22 mouse cellular contexts compared by ENCODE assay signal in genomic region chr17:84051212-84051611, GRCm38 (mm10).
"Had no signal": no experiment of that assay in that cellular context is flagged by ENCODE, and none has a peak within 500 bp of the region (broad histone marks: within the 10 kb centered on the region; RNA-seq: fewer than 3 reads in every experiment).

No protein-coding gene starts in this region.

- H3K36me3 ChIP-seq: liver, embryonic 12.5 days; liver, embryonic 15.5 days; lung, embryonic 15.5 days; midbrain, embryonic 10.5 days; midbrain, embryonic 13.5 days; neural tube, embryonic 13.5 days had no signal

- ATAC-seq: liver, embryonic 12.5 days; midbrain, embryonic 13.5 days; midbrain, embryonic 16.5 days had no signal

- H3K4me2 ChIP-seq: liver, embryonic 12.5 days; liver, embryonic 15.5 days; lung, embryonic 15.5 days; midbrain, embryonic 13.5 days; neural tube, embryonic 13.5 days had no signal

- H3K4me1 ChIP-seq: liver, embryonic 15.5 days; megakaryocyte, embryonic 14.5 days; midbrain, embryonic 10.5 days; midbrain, embryonic 13.5 days; neural tube, embryonic 13.5 days had no signal

- H3K9ac ChIP-seq: liver, embryonic 12.5 days; liver, embryonic 15.5 days; lung, embryonic 15.5 days; midbrain, embryonic 13.5 days; neural tube, embryonic 13.5 days had no signal

- H3K27ac ChIP-seq: kidney, postnatal 0 days; layer of hippocampus, adult 2 months; liver, embryonic 12.5 days; liver, embryonic 15.5 days; lung, embryonic 15.5 days; midbrain, embryonic 10.5 days; midbrain, embryonic 13.5 days; neural tube, embryonic 13.5 days had no signal

- H3K4me3 ChIP-seq: layer of hippocampus, adult 2 months; liver, embryonic 12.5 days; liver, embryonic 15.5 days; lung, embryonic 15.5 days; megakaryocyte, embryonic 14.5 days; midbrain, embryonic 10.5 days; midbrain, embryonic 13.5 days; myocyte; neural tube, embryonic 13.5 days had no signal

- DNase-seq: kidney, postnatal 25 days; layer of hippocampus, adult 9-11 months; liver; lung, adult 18-20 months; lung, postnatal 10 days; lung, postnatal 36 days; retina, postnatal 1 day; right cerebral cortex, postnatal 25 days; spleen, adult 18-20 months; thymus, adult 18-20 months; thymus, postnatal 36 days had no signal

- H3K9me3 ChIP-seq: liver, embryonic 15.5 days had no signal

- H3K27me3 ChIP-seq: lung, embryonic 15.5 days; midbrain, embryonic 13.5 days; neural tube, embryonic 13.5 days had no signal
